Mouse (Mus musculus) heart, embryonic 11.5 days (tissue): Measurements from ENCODE around the gene Ndufs8. TPM values are rescaled to one million over a fixed set of nuclear protein-coding genes. Genes with fewer than 3 reads are reported as not detected.

Source experiments
- ATAC-seq: fragments of 200-750 bp; cut with Nextera tagmentation; replicated peaks from 2 replicates; pipeline ENCODE4 v1.8.0; 2017; ENCODE audit warnings: moderate library complexity; ENCODE audit not compliant: insufficient number of reproducible peaks, low FRiP score, low TSS enrichment
- H3K27ac ChIP-seq: fragments of 300-500 bp; sonication (generic); 2 replicates; pipeline ENCODE4 v1.5.1; 2014; ENCODE audit warnings: mild to moderate bottlenecking, low read depth, low read length
- H3K27me3 ChIP-seq: fragments of 300-500 bp; sonication (generic); 2 replicates; pipeline ENCODE4 v1.6.1; 2014; ENCODE audit warnings: mild to moderate bottlenecking, low read length, mixed read lengths; ENCODE audit not compliant: control insufficient read depth, insufficient read depth
- H3K36me3 ChIP-seq: fragments of 300-500 bp; sonication (generic); 2 replicates; pipeline ENCODE4 v1.6.1; 2014; ENCODE audit warnings: mild to moderate bottlenecking, low read length, moderate library complexity, mixed read lengths; ENCODE audit not compliant: control insufficient read depth, insufficient read depth
- H3K4me1 ChIP-seq: fragments of 300-500 bp; sonication (generic); 2 replicates; pipeline ENCODE4 v1.6.1; 2014; ENCODE audit warnings: low read length; ENCODE audit not compliant: control insufficient read depth, insufficient read depth
- H3K4me2 ChIP-seq: fragments of 300-500 bp; sonication (generic); 2 replicates; pipeline ENCODE4 v1.6.1; 2014; ENCODE audit warnings: mild to moderate bottlenecking, moderate library complexity
- H3K4me3 ChIP-seq: fragments of 300-500 bp; sonication (generic); 2 replicates; pipeline ENCODE4 v1.5.1; 2014; ENCODE audit warnings: low read depth, low read length
- H3K9ac ChIP-seq: fragments of 300-500 bp; sonication (generic); 2 replicates; pipeline ENCODE4 v1.6.1; 2014; ENCODE audit warnings: mild to moderate bottlenecking, low read depth, low read length, moderate library complexity
- H3K9me3 ChIP-seq: fragments of 300-500 bp; sonication (generic); replicated peaks from 2 replicates; pipeline ENCODE4 v1.6.1; 2016; ENCODE audit warnings: low read length; ENCODE audit not compliant: control insufficient read depth
- WGBS: fragments of 180-500 bp; shearing (Covaris S2); extraction: QIAGEN DNeasy Blood & Tissue Kit; methylation state at CpG from one replicate; pipeline ENCODE4 v1.1.7; 2014; ENCODE audit not compliant: insufficient replicate concordance; 5-methylcytosine and 5-hydroxymethylcytosine counted together
- polyA plus RNA-seq: library from polyadenylated mRNA; unstranded; fragments of >200 nt; fragmentation: Nextera tagmentation; extraction: Ambion mirVana; gene quantifications from 2 replicates; pipeline ENCODE4 v1.2.1, GENCODE M21; 2014

Ndufs8 gene
- polyA plus RNA-seq, 1 experiment from 2014 or later: 376 TPM

- Histone ChIP-seq H3K36me3 (peaks cover 8% of the 10 kb centered on the region; the same call in 1 of the 2 replicates), H3K27me3 (no peaks in the 10 kb centered on the region), H3K9me3 (no peaks in the 10 kb centered on the region), H3K27ac (no peak overlapping the region), H3K9ac (no peak overlapping the region), H3K4me2 (no peak overlapping the region), H3K4me3 (no peak overlapping the region), H3K4me1 (peaks cover 6% of the 10 kb centered on the region; the same call in 1 of the 2 replicates)
- 32% methylated on average over 3 of the region's 3 CpGs for WGBS
- ATAC-seq: no peak
Observed at GRCm38 (mm10) chr19:3895171-3895631, 17.4 kb downstream of the Ndufs8 start.

- Histone ChIP-seq H3K4me3 (no peak overlapping the region), H3K27me3 (no peaks in the 10 kb centered on the region), H3K36me3 (peaks cover 12% of the 10 kb centered on the region), H3K4me2 (no peak overlapping the region), H3K27ac (no peak overlapping the region), H3K9me3 (no peaks in the 10 kb centered on the region), H3K4me1 (peaks cover 6% of the 10 kb centered on the region; the same call in 1 of the 2 replicates), H3K9ac (no peak overlapping the region)
- ATAC-seq: no peak
- 87% methylated on average over 2 of the region's 2 CpGs for WGBS
Observed at GRCm38 (mm10) chr19:3894294-3894693, 18.3 kb downstream of the Ndufs8 start.

- H3K27ac ChIP-seq: no peak overlapping the region
- peaks cover 6% of the 10 kb centered on the region; the same call in 1 of the 2 replicates for H3K4me1 ChIP-seq
- WGBS: 58% methylated on average over 4 of the region's 4 CpGs
- H3K36me3 ChIP-seq: peaks cover 18% of the 10 kb centered on the region
- ATAC-seq: no peak
- H3K27me3 ChIP-seq: no peaks in the 10 kb centered on the region
- H3K9ac ChIP-seq: no peak overlapping the region
- no peak overlapping the region for H3K4me3 ChIP-seq
- H3K9me3 ChIP-seq: no peaks in the 10 kb centered on the region
- H3K4me2 ChIP-seq: no peak overlapping the region
Observed at GRCm38 (mm10) chr19:3893545-3894116, 18.9 kb downstream of the Ndufs8 start.

GRCm38 (mm10) chr19:3890181-3890580, 22.4 kb downstream of the Ndufs8 start:
- H3K4me2 ChIP-seq: no peak overlapping the region
- 84% methylated on average over 8 of the region's 8 CpGs for WGBS
- ATAC-seq: no peak
- no peak overlapping the region for H3K9ac ChIP-seq
- no peaks in the 10 kb centered on the region for H3K27me3 ChIP-seq
- H3K9me3 ChIP-seq: no peaks in the 10 kb centered on the region
- no peak overlapping the region for H3K27ac ChIP-seq
- peaks cover 5% of the 10 kb centered on the region; the same call in 1 of the 2 replicates for H3K4me1 ChIP-seq
- H3K4me3 ChIP-seq: no peak overlapping the region
- H3K36me3 ChIP-seq: peaks cover 16% of the 10 kb centered on the region

- WGBS: 87% methylated on average over 5 of the region's 5 CpGs
Observed at GRCm38 (mm10) chr19:3889096-3889495, 23.5 kb downstream of the Ndufs8 start.

GRCm38 (mm10) chr19:3884325-3884990, 28.1 kb downstream of the Ndufs8 start:
- no peak for ATAC-seq
- Histone ChIP-seq H3K9ac (no peak overlapping the region), H3K36me3 (peaks cover 11% of the 10 kb centered on the region), H3K4me2 (no peak overlapping the region), H3K4me1 (peaks cover 12% of the 10 kb centered on the region), H3K9me3 (no peaks in the 10 kb centered on the region), H3K27ac (no peak overlapping the region; the same call in 1 of the 2 replicates), H3K27me3 (no peaks in the 10 kb centered on the region), H3K4me3 (no peak overlapping the region)
- 48% methylated on average over 6 of the region's 6 CpGs for WGBS

More at GRCm38 (mm10) chr19:3889096-3889495, 23.5 kb downstream of the Ndufs8 start:
- H3K27me3 ChIP-seq: no peaks in the 10 kb centered on the region
- H3K36me3 ChIP-seq: peaks cover 13% of the 10 kb centered on the region
- H3K4me1 ChIP-seq: peaks cover 12% of the 10 kb centered on the region
- no peak overlapping the region for H3K9ac ChIP-seq
- ATAC-seq: no peak
- H3K9me3 ChIP-seq: no peaks in the 10 kb centered on the region
- H3K27ac ChIP-seq: no peak overlapping the region
- H3K4me2 ChIP-seq: no peak overlapping the region
- no peak overlapping the region for H3K4me3 ChIP-seq

- H3K36me3 ChIP-seq: peaks cover 3% of the 10 kb centered on the region; the same call in 1 of the 2 replicates
- H3K9me3 ChIP-seq: no peaks in the 10 kb centered on the region
- 83% methylated on average over 4 of the region's 4 CpGs for WGBS
- no peak overlapping the region for H3K4me3 ChIP-seq
- no peaks in the 10 kb centered on the region for H3K27me3 ChIP-seq
- ATAC-seq: no peak
- no peak overlapping the region for H3K9ac ChIP-seq
- H3K4me1 ChIP-seq: peaks cover 12% of the 10 kb centered on the region
- no peak overlapping the region for H3K4me2 ChIP-seq
- no peak overlapping the region for H3K27ac ChIP-seq
Observed at GRCm38 (mm10) chr19:3882214-3882613, 30.4 kb downstream of the Ndufs8 start.

GRCm38 (mm10) chr19:3880054-3880848, 32.3 kb downstream of the Ndufs8 start:
- WGBS: 91% methylated on average over 6 of the region's 6 CpGs
- H3K4me3 ChIP-seq: no peak overlapping the region
- H3K27me3 ChIP-seq: no peaks in the 10 kb centered on the region
- no peak overlapping the region for H3K27ac ChIP-seq
- H3K4me2 ChIP-seq: no peak overlapping the region
- no peaks in the 10 kb centered on the region for H3K36me3 ChIP-seq
- H3K4me1 ChIP-seq: peaks cover 12% of the 10 kb centered on the region
- H3K9ac ChIP-seq: no peak overlapping the region
- ATAC-seq: no peak
- no peaks in the 10 kb centered on the region for H3K9me3 ChIP-seq
